Mouse (Mus musculus) embryonic fibroblast, embryonic 13.5 days (primary cell): ENCODE measurements at regions not wholly inside any gene's neighbourhood (a gene's known extent, or its start where the extent isn't known, plus 50 kb on each side); places are given as distances from the start of the nearest gene placed in this dataset.
A peak's percentile ranks its signal among the peaks of the same experiment; 100 is the strongest.

ENCODE experiments used
- H3K27ac ChIP-seq: 2 replicates; pipeline ENCODE4 v1.5.1; 2012; ENCODE audit warnings: low read length, control low read depth, inconsistent platforms; ENCODE audit not compliant: insufficient read depth
- H3K4me1 ChIP-seq: 2 replicates; pipeline ENCODE4 v1.6.1; 2011; ENCODE audit warnings: low read length; ENCODE audit not compliant: control insufficient read depth, insufficient read depth
- H3K4me3 ChIP-seq: 2 replicates; pipeline ENCODE4 v1.5.1; 2011; ENCODE audit warnings: mild to moderate bottlenecking, control low read depth, low read length; ENCODE audit not compliant: insufficient read depth
- CTCF ChIP-seq: IDR thresholded peaks from 2 replicates; pipeline ENCODE4 v1.5.1; 2011; ENCODE audit warnings: mild to moderate bottlenecking, control low read depth, low read length, moderate library complexity, borderline replicate concordance; ENCODE audit not compliant: insufficient read depth
- POLR2A ChIP-seq: IDR thresholded peaks from 2 replicates; pipeline ENCODE4 v1.6.1; 2011; ENCODE audit warnings: low read depth, mild to moderate bottlenecking, control low read depth, low read length, moderate library complexity

GRCm38 (mm10) chr6:93397074-93397473, 453.8 kb upstream of the Adamts9 start:
- Histone ChIP-seq H3K27ac (no peak overlapping the region), H3K4me3 (no peak overlapping the region), H3K4me1 (no peaks in the 10 kb centered on the region)
- no peak for TF ChIP-seq POLR2A
- no peak for TF ChIP-seq CTCF

GRCm38 (mm10) chr6:93395952-93396351, 452.7 kb upstream of the Adamts9 start:
- Histone ChIP-seq H3K27ac (no peak overlapping the region), H3K4me1 (no peaks in the 10 kb centered on the region), H3K4me3 (no peak overlapping the region)
- TF ChIP-seq CTCF: no peak
- no peak for TF ChIP-seq POLR2A

- no peaks in the 10 kb centered on the region for H3K4me1 ChIP-seq
- H3K27ac ChIP-seq: no peak overlapping the region
- TF ChIP-seq CTCF: no peak
- TF ChIP-seq POLR2A: no peak
- H3K4me3 ChIP-seq: no peak overlapping the region
Observed at GRCm38 (mm10) chr6:93395296-93395695, 452.0 kb upstream of the Adamts9 start.

GRCm38 (mm10) chr6:93393551-93393950, 450.3 kb upstream of the Adamts9 start:
- no peak overlapping the region for H3K4me3 ChIP-seq
- TF ChIP-seq CTCF: no peak
- TF ChIP-seq POLR2A: no peak
- H3K4me1 ChIP-seq: no peaks in the 10 kb centered on the region
- no peak overlapping the region for H3K27ac ChIP-seq

- TF ChIP-seq CTCF (no peak), POLR2A (no peak)
- Histone ChIP-seq H3K27ac (no peak overlapping the region), H3K4me1 (no peaks in the 10 kb centered on the region), H3K4me3 (no peak overlapping the region)
Observed at GRCm38 (mm10) chr6:93392402-93392801, 449.1 kb upstream of the Adamts9 start.

- Histone ChIP-seq H3K27ac (no peak overlapping the region), H3K4me1 (no peaks in the 10 kb centered on the region), H3K4me3 (no peak overlapping the region)
- no peak for TF ChIP-seq CTCF
Observed at GRCm38 (mm10) chr6:93391166-93391565, 447.9 kb upstream of the Adamts9 start.

GRCm38 (mm10) chr6:93371341-93371740, 428.0 kb upstream of the Adamts9 start:
- H3K27ac ChIP-seq: no peak overlapping the region
- H3K4me3 ChIP-seq: no peak overlapping the region
- no peaks in the 10 kb centered on the region for H3K4me1 ChIP-seq
- TF ChIP-seq CTCF (no peak), POLR2A (no peak)

- Histone ChIP-seq H3K4me1 (no peaks in the 10 kb centered on the region), H3K4me3 (no peak overlapping the region), H3K27ac (no peak overlapping the region)
- TF ChIP-seq CTCF: peak; percentile 9; the same call in 1 of the 2 replicates
- TF ChIP-seq POLR2A: no peak
Observed at GRCm38 (mm10) chr6:93363846-93364245, 420.6 kb upstream of the Adamts9 start.

GRCm38 (mm10) chr6:93353353-93354125, 410.2 kb upstream of the Adamts9 start:
- Histone ChIP-seq H3K27ac (no peak overlapping the region), H3K4me1 (no peaks in the 10 kb centered on the region), H3K4me3 (no peak overlapping the region)
- TF ChIP-seq CTCF (no peak), POLR2A (no peak)

GRCm38 (mm10) chr6:93349936-93350700, 406.8 kb upstream of the Adamts9 start:
- TF ChIP-seq POLR2A (no peak), CTCF (no peak)
- no peak overlapping the region for H3K27ac ChIP-seq
- no peaks in the 10 kb centered on the region for H3K4me1 ChIP-seq
- no peak overlapping the region for H3K4me3 ChIP-seq
